Mouse (Mus musculus) ES-E14 (cell line): Measurements from ENCODE around the gene Pax8. TPM values are rescaled to one million over a fixed set of nuclear protein-coding genes. Genes with fewer than 3 reads are reported as not detected.
A peak's percentile ranks its signal among the peaks of the same experiment; 100 is the strongest.

ENCODE experiments used
- DNase-seq: peaks from one replicate; pipeline ENCODE4 v3.0.0-alpha.2; 2013; ENCODE audit warnings: low read depth, low spot score
- H3K27ac ChIP-seq: 2 replicates; pipeline ENCODE4 v1.5.1; 2012; ENCODE audit warnings: low read depth, mild to moderate bottlenecking, low read length, moderate library complexity, mixed read lengths; ENCODE audit not compliant: poor library complexity, insufficient read depth, severe bottlenecking
- H3K36me3 ChIP-seq: 2 replicates; pipeline ENCODE4 v1.6.1; 2012; ENCODE audit warnings: mild to moderate bottlenecking, low read length, moderate library complexity, mixed read lengths; ENCODE audit not compliant: control insufficient read depth, poor library complexity, insufficient read depth, severe bottlenecking
- H3K4me1 ChIP-seq, 2 experiments: fragments of 150-350 bp in 1 of 2; sonication (generic) in 1 of 2; 2 replicates each; pipeline ENCODE4 v1.6.1; 2012; ENCODE audit warnings: low read length in 2 of 2, mild to moderate bottlenecking in 1 of 2, mixed read lengths in 1 of 2; ENCODE audit not compliant: control insufficient read depth in 2 of 2, insufficient read depth in 2 of 2, poor library complexity in 1 of 2
- H3K4me3 ChIP-seq, 2 experiments: fragments of 150-350 bp in 1 of 2; sonication (generic) in 1 of 2; 2 replicates each; pipeline ENCODE4 v1.5.1; 2012; ENCODE audit warnings: low read length in 2 of 2, low read depth in 1 of 2, mild to moderate bottlenecking in 1 of 2, mixed read lengths in 1 of 2; ENCODE audit not compliant: insufficient read depth in 1 of 2, poor library complexity in 1 of 2, severe bottlenecking in 1 of 2
- H3K9ac ChIP-seq: 2 replicates; pipeline ENCODE4 v1.6.1; 2012; ENCODE audit warnings: low read depth, mild to moderate bottlenecking, low read length, mixed read lengths; ENCODE audit not compliant: poor library complexity, insufficient read depth, severe bottlenecking
- H3K9me3 ChIP-seq: fragments of 150-350 bp; sonication (generic); 2 replicates; pipeline ENCODE4 v1.6.1; 2012; ENCODE audit warnings: low read depth, mild to moderate bottlenecking, low read length; ENCODE audit not compliant: control insufficient read depth, insufficient read depth
- CHD2 ChIP-seq: IDR thresholded peaks from 2 replicates; pipeline ENCODE4 v1.6.1; 2014; ENCODE audit warnings: mild to moderate bottlenecking, low read depth, low read length, inconsistent platforms
- HCFC1 ChIP-seq: IDR thresholded peaks from 2 replicates; pipeline ENCODE4 v1.6.1; 2012; ENCODE audit warnings: low read length, inconsistent platforms, borderline replicate concordance; ENCODE audit not compliant: insufficient read depth
- MAFK ChIP-seq: IDR thresholded peaks from 2 replicates; pipeline ENCODE4 v1.6.1; 2014; ENCODE audit warnings: mild to moderate bottlenecking, low read depth, low read length, inconsistent platforms; ENCODE audit not compliant: insufficient read depth
- ZC3H11A ChIP-seq: IDR thresholded peaks from 2 replicates; pipeline ENCODE4 v1.6.1; 2012; ENCODE audit warnings: low read depth, mild to moderate bottlenecking, inconsistent platforms, low read length, borderline replicate concordance
- ZNF384 ChIP-seq: IDR thresholded peaks from 2 replicates; pipeline ENCODE4 v1.6.1; 2012; ENCODE audit warnings: low read depth, low read length, inconsistent platforms
- in situ Hi-C, 2 experiments: fragments of 600-800 bp; cut with MboI; formaldehyde crosslinking; loops; one replicate each; pipeline ENCODE4 v1.15.1; 2025; ENCODE audit warnings: low sequenced_read_pairs in 2 of 2, inconsistent platforms in 1 of 2; ENCODE audit not compliant: unreplicated experiment in 2 of 2
- total RNA-seq: library from RNA; depleted of rRNA; stranded (reverse); fragments of 300-350 nt; gene quantifications from 2 replicates; pipeline ENCODE4 v1.2.3, GENCODE M21; 2012

Gene Pax8
- total RNA-seq, 1 experiment, result 1.5 TPM

- no peak overlapping the region for H3K27ac ChIP-seq
- no peak for TF ChIP-seq ZNF384
- no peak for TF ChIP-seq CHD2
- no peaks in the 10 kb centered on the region for H3K4me1 ChIP-seq
- H3K9ac ChIP-seq, result no peak overlapping the region
- no peaks in the 10 kb centered on the region for H3K9me3 ChIP-seq
- DNase-seq, result no peak
- in situ Hi-C loops, result no loop called here
- H3K36me3 ChIP-seq, result no peaks in the 10 kb centered on the region
- H3K4me3 ChIP-seq, result peak overlapping the region; percentile 42 to 49
These were observed 653 bp downstream of the Pax8 start for GRCm38 (mm10) chr2:24474514-24475378.

- in situ Hi-C loops, result no loop called here
- Histone ChIP-seq H3K9ac (no peak overlapping the region), H3K4me3 (peak overlapping the region; percentile 42 to 49), H3K36me3 (no peaks in the 10 kb centered on the region), H3K27ac (no peak overlapping the region), H3K9me3 (no peaks in the 10 kb centered on the region), H3K4me1 (no peaks in the 10 kb centered on the region)
- TF ChIP-seq ZNF384 (no peak), CHD2 (no peak), ZC3H11A (no peak), MAFK (no peak), HCFC1 (no peak)
- DNase-seq, result no peak
These were observed 1.5 kb downstream of the Pax8 start for GRCm38 (mm10) chr2:24473641-24474511.

- H3K36me3 ChIP-seq, result no peaks in the 10 kb centered on the region
- TF ChIP-seq CHD2 (no peak), ZNF384 (no peak), MAFK (no peak), ZC3H11A (no peak), HCFC1 (no peak)
- no peak overlapping the region for H3K9ac ChIP-seq
- H3K27ac ChIP-seq, result no peak overlapping the region
- no peak overlapping the region for H3K4me3 ChIP-seq
- no peaks in the 10 kb centered on the region for H3K4me1 ChIP-seq
- DNase-seq, result no peak
- no peaks in the 10 kb centered on the region for H3K9me3 ChIP-seq
- in situ Hi-C loops, result no loop called here
These were observed 2.7 kb downstream of the Pax8 start for GRCm38 (mm10) chr2:24472677-24473076.

GRCm38 (mm10) chr2:24472111-24472510 is 3.3 kb downstream of the Pax8 start:
- no peak overlapping the region for H3K27ac ChIP-seq
- H3K9ac ChIP-seq, result no peak overlapping the region
- H3K9me3 ChIP-seq, result no peaks in the 10 kb centered on the region
- in situ Hi-C loops, result no loop called here
- no peak overlapping the region for H3K4me3 ChIP-seq
- no peaks in the 10 kb centered on the region for H3K4me1 ChIP-seq
- TF ChIP-seq ZNF384, result no peak
- no peak for TF ChIP-seq CHD2
- no peak for TF ChIP-seq HCFC1
- TF ChIP-seq ZC3H11A, result no peak
- no peak for TF ChIP-seq MAFK
- H3K36me3 ChIP-seq, result no peaks in the 10 kb centered on the region
- no peak for DNase-seq
